9 mouse cellular contexts compared by ENCODE assay signal in the genomic region with DNA sequence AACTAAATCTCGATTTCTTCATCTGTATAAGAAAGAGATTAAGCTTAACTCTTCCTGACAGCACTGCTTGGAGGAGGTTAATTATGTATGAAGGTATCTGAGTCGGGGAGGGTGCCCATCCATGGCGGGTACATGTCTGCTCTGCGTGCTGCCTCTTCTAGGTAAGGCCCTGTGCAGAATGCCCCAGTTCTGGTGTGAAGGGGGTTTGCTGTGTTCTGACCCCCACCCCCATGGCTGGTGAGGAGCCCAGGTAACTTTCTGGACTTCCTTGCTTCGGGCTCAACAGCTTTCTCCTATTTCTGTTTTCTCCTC. TPM values are rescaled to one million over a fixed set of nuclear protein-coding genes. Genes with fewer than 3 reads are reported as not detected.
DNase-seq lines count a peak whose midpoint lies in the region; ATAC-seq and TF ChIP-seq lines count a peak whose summit lies in the region.
"Had no signal": no experiment of that assay in that cellular context is flagged by ENCODE, and none has a peak within 500 bp of the region (broad histone marks: within the 10 kb centered on the region; RNA-seq: fewer than 3 reads in every experiment).

No protein-coding gene starts in this region.

- ATAC-seq in kidney, embryonic 16.5 days (ENCODE audit: low FRiP score, low TSS enrichment) = peak; percentile 64
- ATAC-seq in embryonic facial prominence, embryonic 15.5 days (ENCODE audit: insufficient number of reproducible peaks, low FRiP score, low TSS enrichment, low read depth) = no peak
- ATAC-seq in intestine, postnatal 0 days = peak; percentile 11; the same call in 1 of the 2 replicates
- peak; percentile 45; the same call in 1 of the 2 replicates for ATAC-seq in neural tube, embryonic 14.5 days (ENCODE audit: low read depth)

- peaks cover 6% of the 10 kb centered on the region for H3K4me1 ChIP-seq in kidney, embryonic 16.5 days (ENCODE audit: insufficient read depth, low read length)
- peaks cover 6% of the 10 kb centered on the region; the same call in 1 of the 2 replicates for H3K4me1 ChIP-seq in embryonic facial prominence, embryonic 15.5 days
- no peaks in the 10 kb centered on the region for H3K4me1 ChIP-seq in intestine, postnatal 0 days (replicated peaks; ENCODE audit: control insufficient read depth, insufficient read depth, low read length)
- peaks cover 4% of the 10 kb centered on the region for H3K4me1 ChIP-seq in neural tube, embryonic 14.5 days (ENCODE audit: control insufficient read depth, insufficient read depth, low read length)

- H3K4me3 ChIP-seq in kidney, embryonic 16.5 days (ENCODE audit: low read length) = no peak overlapping the region
- no peak overlapping the region for H3K4me3 ChIP-seq in embryonic facial prominence, embryonic 15.5 days (replicated peaks)
- H3K4me3 ChIP-seq in intestine, postnatal 0 days (ENCODE audit: low read depth, low read length) = peak overlapping the region; percentile 31; the same call in 1 of the 2 replicates
- H3K4me3 ChIP-seq in neural tube, embryonic 14.5 days (ENCODE audit: low read depth, low read length) = no peak overlapping the region

- H3K36me3 ChIP-seq in kidney, embryonic 16.5 days (ENCODE audit: insufficient read depth, low read length) = no peaks in the 10 kb centered on the region
- peaks cover 6% of the 10 kb centered on the region; the same call in 1 of the 2 replicates for H3K36me3 ChIP-seq in embryonic facial prominence, embryonic 15.5 days
- H3K36me3 ChIP-seq in intestine, postnatal 0 days (ENCODE audit: control insufficient read depth, insufficient read depth) = no peaks in the 10 kb centered on the region
- no peaks in the 10 kb centered on the region for H3K36me3 ChIP-seq in neural tube, embryonic 14.5 days (ENCODE audit: control insufficient read depth, insufficient read depth, low read length)

- H3K4me2 ChIP-seq in kidney, embryonic 16.5 days (replicated peaks; ENCODE audit: low read depth, low read length) = peak overlapping the region; percentile 46
- peak overlapping the region; percentile 55 for H3K4me2 ChIP-seq in embryonic facial prominence, embryonic 15.5 days (replicated peaks)
- peak overlapping the region; percentile 68 for H3K4me2 ChIP-seq in intestine, postnatal 0 days (replicated peaks; ENCODE audit: low read depth)
- no peak overlapping the region for H3K4me2 ChIP-seq in neural tube, embryonic 14.5 days (ENCODE audit: low read depth, low read length)

- H3K27me3 ChIP-seq in kidney, embryonic 16.5 days (ENCODE audit: insufficient read depth, low read length) = no peaks in the 10 kb centered on the region
- H3K27me3 ChIP-seq in embryonic facial prominence, embryonic 15.5 days = no peaks in the 10 kb centered on the region
- no peaks in the 10 kb centered on the region for H3K27me3 ChIP-seq in intestine, postnatal 0 days (replicated peaks; ENCODE audit: control insufficient read depth, insufficient read depth, low read length)
- no peaks in the 10 kb centered on the region for H3K27me3 ChIP-seq in neural tube, embryonic 14.5 days (ENCODE audit: control insufficient read depth, insufficient read depth, low read length)

- WGBS in kidney, embryonic 16.5 days = 45% methylated on average over 5 of the region's 5 CpGs
- WGBS in embryonic facial prominence, embryonic 15.5 days = 51% methylated on average over 5 of the region's 5 CpGs
- WGBS in intestine, postnatal 0 days = 64% methylated on average over 5 of the region's 5 CpGs
- 72% methylated on average over 5 of the region's 5 CpGs for WGBS in neural tube, embryonic 14.5 days

- no peaks in the 10 kb centered on the region for H3K9me3 ChIP-seq in kidney, embryonic 16.5 days (ENCODE audit: low read length)
- H3K9me3 ChIP-seq in embryonic facial prominence, embryonic 15.5 days (replicated peaks) = no peaks in the 10 kb centered on the region
- H3K9me3 ChIP-seq in intestine, postnatal 0 days (ENCODE audit: control insufficient read depth) = no peaks in the 10 kb centered on the region
- no peaks in the 10 kb centered on the region for H3K9me3 ChIP-seq in neural tube, embryonic 14.5 days (ENCODE audit: control insufficient read depth, low read length)
- H3K9me3 ChIP-seq: G1E had no signal

- H3K9ac ChIP-seq in kidney, embryonic 16.5 days (replicated peaks; ENCODE audit: low read length) = no peak overlapping the region; the same call in 1 of the 2 replicates
- H3K9ac ChIP-seq in embryonic facial prominence, embryonic 15.5 days = peak overlapping the region; percentile 4; the same call in 1 of the 2 replicates
- H3K9ac ChIP-seq in intestine, postnatal 0 days (ENCODE audit: low read depth, low read length) = no peak overlapping the region
- peak overlapping the region; percentile 37; the same call in 1 of the 2 replicates for H3K9ac ChIP-seq in neural tube, embryonic 14.5 days (replicated peaks; ENCODE audit: low read depth, low read length)

- H3K27ac ChIP-seq in kidney, embryonic 16.5 days (ENCODE audit: low read length) = no peak overlapping the region
- no peak overlapping the region for H3K27ac ChIP-seq in embryonic facial prominence, embryonic 15.5 days (replicated peaks)
- no peak overlapping the region for H3K27ac ChIP-seq in intestine, postnatal 0 days (ENCODE audit: low read depth, low read length)
- H3K27ac ChIP-seq in neural tube, embryonic 14.5 days (ENCODE audit: low read depth, low read length) = no peak overlapping the region

- TF ChIP-seq CTCF in intestine, postnatal 0 days (IDR thresholded peaks at IDR 0.05; ENCODE audit: low read depth) = no peak

- DNase-seq in kidney, postnatal 10 days = no peak
- DNase-seq in gastrocnemius, adult 18-20 months (ENCODE audit: low spot score) = no peak
- no peak for DNase-seq in embryo, embryonic 9.5 days (ENCODE audit: extremely low spot score)
- no peak for DNase-seq in frontal cortex, adult 2 months (ENCODE audit: extremely low spot score in 1 of 2, low spot score in 1 of 2)

RNA-seq across cellular contexts. Expression of a gene that starts 20.3 kb away (rescaled TPM):
- 65.3 and 72.6 TPM in 2 replicates for polyA plus RNA-seq in kidney, embryonic 16.5 days (2015; fragmentation: Nextera tagmentation; extraction: Ambion mirVana)
- polyA plus RNA-seq in embryonic facial prominence, embryonic 15.5 days (2015; fragmentation: Nextera tagmentation; extraction: Ambion mirVana) = 66.8 and 70.8 TPM in 2 replicates
- polyA plus RNA-seq in intestine, postnatal 0 days (2015; fragmentation: Nextera tagmentation; extraction: Ambion mirVana) = 81.6 and 83.3 TPM in 2 replicates
- 95.0 and 104 TPM in 2 replicates for polyA plus RNA-seq in neural tube, embryonic 14.5 days (2014; fragmentation: Nextera tagmentation; extraction: Ambion mirVana)
- 10 to 100 TPM; 33.2 to 41.1 TPM for total RNA-seq in gastrocnemius, adult 18-20 months (2021)
- polyA plus RNA-seq in frontal cortex, adult 2 months (2012; rRNA removed) = 88.4 and 94.8 TPM in 2 replicates

RNA-seq across cellular contexts. Expression of a gene that starts 23.5 kb away (rescaled TPM):
- polyA plus RNA-seq in kidney, embryonic 16.5 days (2015; fragmentation: Nextera tagmentation; extraction: Ambion mirVana) = 70.8 and 71.6 TPM in 2 replicates
- polyA plus RNA-seq in embryonic facial prominence, embryonic 15.5 days (2015; fragmentation: Nextera tagmentation; extraction: Ambion mirVana) = 20.4 and 24.4 TPM in 2 replicates
- 36.4 and 41.8 TPM in 2 replicates for polyA plus RNA-seq in intestine, postnatal 0 days (2015; fragmentation: Nextera tagmentation; extraction: Ambion mirVana)
- 5.6 and 6.6 TPM in 2 replicates for polyA plus RNA-seq in neural tube, embryonic 14.5 days (2014; fragmentation: Nextera tagmentation; extraction: Ambion mirVana)
- under 1 TPM; 0.16 to 0.19 TPM for total RNA-seq in gastrocnemius, adult 18-20 months (2021)
- 12.0 and 12.5 TPM in 2 replicates for polyA plus RNA-seq in frontal cortex, adult 2 months (2012; rRNA removed)
- polyA plus RNA-seq: G1E had no signal

Comparison
In these comparisons a context has a peak if more than half of its experiments do, and no peak if none do; other contexts are left out.
1. H3K9ac ChIP-seq: peak in embryonic facial prominence, embryonic 15.5 days (single experiment) and neural tube, embryonic 14.5 days (single experiment); none in kidney, embryonic 16.5 days (single experiment) and intestine, postnatal 0 days (single experiment).